Mouse (Mus musculus) liver, embryonic 14 days (tissue): ENCODE measurements around the gene Gm5938. TPM values are rescaled to one million over a fixed set of nuclear protein-coding genes. Genes with fewer than 3 reads are reported as not detected.

ENCODE experiments used
- polyA plus RNA-seq: library from polyadenylated mRNA; depleted of rRNA; stranded (reverse); fragments of >200 nt; gene quantifications from 2 replicates; pipeline ENCODE4 v1.2.3, GENCODE M21; 2012; rRNA removed

Gm5938 gene
- not detected in 2 replicates for polyA plus RNA-seq

DNA sequence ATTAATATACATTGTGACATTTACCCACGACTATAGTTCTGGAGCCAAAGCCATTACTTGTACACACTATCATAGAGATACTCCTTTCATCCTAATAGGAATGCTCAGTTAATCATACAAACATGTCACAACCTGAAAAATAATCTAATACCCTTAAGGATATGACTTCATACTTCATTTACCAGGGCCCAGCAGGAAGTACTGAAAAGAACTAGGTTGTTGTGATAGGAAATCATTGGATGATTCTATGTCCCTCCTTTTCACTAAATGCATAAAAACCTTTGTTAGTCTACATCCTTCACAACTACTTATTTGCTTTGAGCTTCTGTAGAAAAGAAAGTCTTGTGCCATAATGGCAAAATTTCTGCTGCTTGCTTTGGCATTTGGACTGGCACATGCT is at the start of gene Gm5938:
Gene Gm5938 (plus strand): TSS at position 301 of the 400 bp plus-strand sequence.

DNA sequence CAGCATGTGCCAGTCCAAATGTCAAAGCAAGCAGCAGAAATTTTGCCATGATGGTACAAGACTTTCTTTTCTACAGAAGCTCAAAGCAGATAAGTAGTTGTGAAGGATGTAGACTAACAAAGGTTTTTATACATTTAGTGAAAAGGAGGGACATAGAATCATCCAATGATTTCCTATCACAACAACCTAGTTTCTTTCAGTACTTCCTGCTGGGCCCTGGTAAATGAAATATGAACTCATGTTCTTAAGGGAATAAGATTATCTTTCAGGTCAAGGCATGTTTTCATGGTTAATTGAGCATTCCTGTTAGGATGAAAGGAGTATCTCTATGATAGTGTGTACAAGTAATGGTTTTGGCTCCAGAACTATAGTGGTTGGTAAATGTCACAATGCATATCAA is 34.0 kb upstream of the Gm5938 start, which contains the start of gene Obp1a:
Gene Obp1a (minus strand): TSS at position 101 of the 400 bp plus-strand sequence.

Other genes starting within 250 kb of the Gm5938 start
- gene 5430402E10Rik, start 200.4 kb upstream of the Gm5938 start, polyA plus RNA-seq = not detected in 2 replicates
- not detected in 2 replicates for gene Obp1a, start 34.1 kb upstream of the Gm5938 start, polyA plus RNA-seq
- gene Obp1b, start 61.3 kb downstream of the Gm5938 start, polyA plus RNA-seq = not detected in 2 replicates
- gene Gm14743, start 120.5 kb downstream of the Gm5938 start, polyA plus RNA-seq = not detected in 2 replicates
- gene 4930480E11Rik, start 244.2 kb downstream of the Gm5938 start, polyA plus RNA-seq = not detected in 2 replicates